Mouse (Mus musculus): ENCODE measurements around the gene Spen.

DNA sequence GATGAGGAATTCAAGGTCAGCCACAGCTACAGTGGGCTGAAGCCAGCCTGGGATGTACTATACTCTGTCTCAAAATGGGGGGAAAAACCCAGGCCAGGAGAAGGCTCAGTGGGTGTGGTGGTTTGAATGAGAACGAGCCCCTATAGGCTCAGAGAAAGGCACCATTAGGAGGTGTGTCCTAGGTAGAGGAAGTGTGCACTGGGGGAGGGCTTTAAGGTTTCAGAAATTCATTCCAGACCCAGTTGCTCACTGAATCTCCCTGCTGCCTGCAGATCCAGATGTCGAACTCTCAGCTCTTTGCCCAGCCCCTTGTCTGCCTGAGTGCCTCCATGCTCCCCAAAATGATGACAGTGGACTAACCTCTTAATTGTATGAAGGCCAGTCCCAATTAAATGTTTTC lies 14.1 kb upstream of the Spen start:
- no peak for TF ChIP-seq GATA1 (IDR thresholded peaks at IDR 0.05; ENCODE audit: borderline replicate concordance, low read length)
- no peak for TF ChIP-seq FLI1 (IDR thresholded peaks at IDR 0.05; ENCODE audit: low read length)
